Mouse (Mus musculus) lung, postnatal 25 days (tissue): ENCODE results near the gene D8Ertd738e.

ENCODE experiments used
- DNase-seq: peaks from one replicate; pipeline ENCODE4 v3.0.0; 2022; ENCODE audit warnings: low spot score

The D8Ertd738e gene

GRCm38 (mm10) chr8:84202938-84203917, 46.3 kb downstream of the D8Ertd738e start:
- DNase-seq, result peak; percentile 91

- peak; percentile 86 for DNase-seq
Measured at GRCm38 (mm10) chr8:84202466-84202865, 47.1 kb downstream of the D8Ertd738e start.

- DNase-seq, result peak; percentile 90
Measured at GRCm38 (mm10) chr8:84201545-84202245, 47.8 kb downstream of the D8Ertd738e start.

GRCm38 (mm10) chr8:84200652-84201544, 48.6 kb downstream of the D8Ertd738e start:
- peak; percentile 87 for DNase-seq

- no peak for DNase-seq
Measured at GRCm38 (mm10) chr8:84200126-84200555, 49.4 kb downstream of the D8Ertd738e start.

GRCm38 (mm10) chr8:84199348-84200125, 50.0 kb downstream of the D8Ertd738e start:
- DNase-seq, result no peak

- DNase-seq, result no peak
Measured at GRCm38 (mm10) chr8:84198871-84199270, 50.6 kb downstream of the D8Ertd738e start.

GRCm38 (mm10) chr8:84197922-84198774, 51.4 kb downstream of the D8Ertd738e start:
- peak; percentile 97 for DNase-seq

- peak; percentile 93 for DNase-seq
Measured at GRCm38 (mm10) chr8:84197141-84197921, 52.2 kb downstream of the D8Ertd738e start.
